Mouse (Mus musculus) fat pad, adult 2 months (tissue): ENCODE results near the gene Slc51b.

Experiments
- DNase-seq: peaks from one replicate; pipeline ENCODE4 v3.0.0-alpha.2; 2011; ENCODE audit warnings: low read depth, low spot score; ENCODE audit errors: extremely low read depth

Slc51b gene

DNA sequence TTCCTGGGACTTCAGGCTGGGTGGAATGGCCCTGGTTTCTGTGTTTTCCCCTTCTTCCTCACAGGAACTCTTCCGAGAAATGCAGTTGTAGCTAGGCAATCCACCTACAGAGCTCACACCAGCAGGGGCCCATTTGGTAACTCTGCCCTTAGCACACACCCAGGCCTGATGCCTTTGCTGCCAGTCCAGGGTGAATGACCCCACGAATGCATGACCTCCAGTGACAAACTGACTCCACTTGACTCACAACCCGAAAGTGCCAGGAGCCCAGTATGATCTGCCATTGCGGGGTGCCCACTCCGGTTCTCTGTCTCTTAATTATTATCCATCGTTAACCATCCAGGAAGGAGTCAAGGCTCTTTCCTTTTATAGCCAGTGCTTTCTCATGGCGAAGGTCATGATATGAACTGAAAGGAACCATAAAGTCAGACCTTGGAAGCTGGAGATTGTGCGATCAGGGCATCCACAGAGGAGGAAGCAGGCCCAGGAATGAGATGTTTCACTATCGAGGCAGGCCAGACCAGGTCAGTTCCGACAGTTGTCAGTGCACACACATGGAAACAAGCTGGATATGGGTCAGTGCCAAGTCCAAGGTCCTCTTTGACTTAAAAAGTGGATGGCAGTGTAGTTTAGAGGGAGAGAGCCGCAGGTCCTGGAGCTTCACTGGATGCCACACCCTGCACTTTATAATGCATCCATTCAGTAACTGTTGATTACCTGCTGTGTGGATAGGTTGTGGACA lies at the start of gene Slc51b:
Slc51b (minus strand) TSS at position 196 of the 742 bp plus-strand sequence.
- no peak for DNase-seq

DNA sequence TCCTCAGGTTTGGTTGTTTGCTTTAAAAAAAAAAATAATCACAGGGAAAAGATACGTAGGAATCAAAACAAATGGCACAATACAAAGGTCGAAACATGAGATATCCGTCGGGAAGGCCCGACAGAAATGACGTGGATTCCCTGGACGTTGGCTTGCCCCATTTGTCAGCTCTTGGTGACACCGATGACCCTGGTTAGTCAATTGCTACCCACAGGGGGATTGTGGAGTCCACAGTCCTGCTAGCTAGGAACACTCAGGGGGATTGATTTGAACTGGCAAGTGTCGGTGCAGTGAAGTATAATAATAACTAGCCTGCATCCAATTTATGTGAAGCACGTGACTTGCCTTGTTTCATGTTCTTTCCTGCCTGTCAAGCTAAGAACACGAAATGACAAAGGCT lies 44.9 kb upstream of the Slc51b start:
- DNase-seq: no peak

- DNase-seq: no peak
Measured at GRCm38 (mm10) chr9:65465241-65465640, 42.5 kb upstream of the Slc51b start.

GRCm38 (mm10) chr9:65464161-65464560 lies 41.4 kb upstream of the Slc51b start:
- no peak for DNase-seq

DNA sequence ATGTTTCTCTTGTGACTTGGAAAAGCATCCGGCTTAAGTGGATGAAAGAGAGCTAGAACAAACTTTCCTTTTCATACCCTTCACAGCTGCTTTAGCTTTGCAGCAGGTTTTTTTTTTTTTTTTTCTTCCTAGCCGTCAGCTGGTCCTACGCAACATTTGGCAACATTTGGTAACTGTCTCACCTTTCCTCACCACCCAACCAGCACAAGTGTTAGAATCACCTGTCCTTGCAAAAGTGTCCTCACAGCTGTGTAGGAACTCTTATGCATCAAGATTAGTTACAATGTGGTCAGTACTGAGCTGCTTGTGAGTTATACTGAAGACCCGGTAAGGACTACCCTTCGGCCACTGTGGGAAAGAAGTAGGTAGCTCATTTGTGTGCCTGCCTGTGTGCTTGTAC lies 39.8 kb upstream of the Slc51b start:
- DNase-seq: peak; percentile 31

DNA sequence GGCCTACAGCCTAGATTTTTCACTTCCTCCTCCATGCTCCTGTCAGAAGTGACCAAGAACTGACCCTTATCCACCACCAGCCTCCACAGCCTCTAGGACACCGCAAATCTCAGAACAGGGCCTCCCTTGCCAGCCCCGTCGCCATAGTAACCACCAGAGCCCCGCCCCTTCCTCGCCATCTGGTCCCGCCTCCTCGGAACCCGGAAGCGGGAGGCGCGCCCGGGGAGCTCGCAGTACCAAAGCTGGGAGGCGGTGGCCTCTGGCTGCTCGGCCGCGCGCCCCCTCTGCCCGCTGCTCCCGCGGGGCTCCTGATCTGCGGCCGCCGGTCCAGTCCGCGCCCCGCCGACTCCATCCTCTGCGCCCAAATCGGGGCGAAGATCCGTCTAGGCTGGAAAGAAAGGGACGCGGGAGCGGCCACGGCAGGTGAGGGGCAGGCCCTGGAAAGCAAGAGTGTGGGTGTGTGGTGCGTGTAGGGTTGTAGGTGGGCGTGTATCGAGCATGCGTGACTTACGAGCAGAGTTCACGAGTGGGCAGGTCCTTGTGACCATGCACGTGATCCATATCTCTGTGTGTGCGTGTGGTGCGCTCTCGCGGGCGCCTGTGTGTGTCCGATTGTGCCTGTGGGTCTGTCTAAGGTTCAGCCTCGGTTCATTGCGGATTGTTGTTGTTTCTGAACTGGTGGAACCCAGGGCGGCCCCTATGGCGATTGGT lies 38.1 kb upstream of the Slc51b start, which contains the start of gene Spg21:
Spg21 (plus strand) TSS at position 216 of the 711 bp plus-strand sequence.
- DNase-seq: no peak

DNA sequence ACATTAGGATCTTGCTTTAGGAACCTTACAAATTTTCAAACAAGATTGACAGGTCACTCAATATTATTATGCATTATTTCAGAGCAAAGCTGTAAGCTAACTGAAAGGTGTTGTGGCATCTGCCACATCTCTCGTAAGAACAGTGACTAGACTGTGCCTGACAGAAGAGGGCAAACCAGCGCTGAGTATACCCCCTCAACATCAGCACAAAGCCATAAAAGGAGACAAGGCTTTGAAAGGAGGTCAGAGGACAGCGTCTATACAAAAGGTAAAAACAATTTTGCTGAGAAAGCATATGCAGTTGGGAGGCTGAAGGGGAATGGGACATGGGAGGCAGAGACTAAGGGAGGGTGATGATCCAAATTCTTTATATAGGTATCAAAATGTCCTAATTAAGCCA lies 37.4 kb upstream of the Slc51b start:
- DNase-seq: no peak

GRCm38 (mm10) chr9:65458975-65459374 lies 36.2 kb upstream of the Slc51b start:
- no peak for DNase-seq

- no peak for DNase-seq
Measured at GRCm38 (mm10) chr9:65447951-65448350, 25.2 kb upstream of the Slc51b start.

DNA sequence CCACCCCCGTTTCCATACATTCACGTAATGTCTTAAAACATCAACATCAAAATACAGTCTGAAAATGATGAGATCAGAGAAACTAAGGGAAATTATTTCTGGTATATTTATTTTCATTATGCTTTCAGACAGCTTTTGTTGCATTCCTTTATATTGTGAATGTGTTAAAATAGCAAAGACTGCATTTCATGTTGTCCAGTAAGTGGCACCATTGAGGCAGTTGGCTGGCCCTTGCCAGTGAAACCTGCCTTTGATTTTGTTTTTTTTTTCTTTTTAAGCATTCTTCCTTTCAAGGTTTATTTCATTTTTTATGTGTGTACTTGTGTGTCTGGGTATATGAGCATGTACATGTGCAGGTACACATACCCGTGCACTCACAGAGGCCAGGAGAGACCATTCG lies 21.9 kb upstream of the Slc51b start:
- DNase-seq: no peak

GRCm38 (mm10) chr9:65435671-65436301 lies 13.0 kb upstream of the Slc51b start, which contains the start of gene Mtfmt:
Gene Mtfmt (plus strand): TSS chr9:65435782.
- no peak for DNase-seq

GRCm38 (mm10) chr9:65435211-65435610 lies 12.5 kb upstream of the Slc51b start:
- DNase-seq: no peak

DNA sequence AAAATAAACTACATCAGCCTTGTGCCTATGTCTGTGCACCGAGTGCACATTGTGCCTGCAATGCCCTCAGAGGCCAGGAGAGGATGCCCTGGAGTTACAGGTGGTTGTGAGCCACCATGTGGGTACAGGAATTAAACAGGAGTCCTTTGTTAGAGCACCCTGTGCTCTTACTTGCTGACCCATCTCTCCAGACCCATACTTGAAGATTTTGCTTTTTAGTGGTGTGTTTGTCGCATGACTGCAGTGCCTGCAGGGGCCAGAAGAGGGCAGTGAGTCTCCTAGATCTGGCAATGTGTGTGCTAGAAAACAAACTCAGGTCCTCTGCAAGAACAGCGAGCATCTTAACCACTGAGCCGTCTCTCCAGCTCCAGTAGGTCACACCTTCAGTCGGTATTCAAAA lies 11.4 kb upstream of the Slc51b start:
- no peak for DNase-seq

- no peak for DNase-seq
Measured at GRCm38 (mm10) chr9:65432236-65432635, 9.5 kb upstream of the Slc51b start.

DNA sequence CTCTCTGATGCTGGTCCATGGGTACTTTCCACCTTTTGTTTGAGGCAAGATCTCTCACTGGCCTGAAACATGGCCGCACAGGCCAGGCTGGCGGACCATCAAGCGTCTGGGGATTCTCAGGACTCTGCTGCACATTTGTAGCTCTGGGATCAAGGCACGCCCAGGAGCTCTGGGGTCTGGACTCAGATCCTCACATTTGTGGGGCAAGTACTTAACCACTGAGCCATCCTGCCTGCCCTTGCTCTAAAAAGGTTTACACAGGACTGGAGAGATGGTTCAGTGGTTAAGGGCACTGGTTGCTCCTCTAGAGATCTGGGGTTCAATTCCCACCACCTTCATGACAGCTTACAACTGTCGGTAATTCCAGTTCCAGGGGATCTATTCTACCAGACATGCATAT lies 8.2 kb upstream of the Slc51b start:
- DNase-seq: no peak

GRCm38 (mm10) chr9:65430401-65430800 lies 7.6 kb upstream of the Slc51b start:
- no peak for DNase-seq

DNA sequence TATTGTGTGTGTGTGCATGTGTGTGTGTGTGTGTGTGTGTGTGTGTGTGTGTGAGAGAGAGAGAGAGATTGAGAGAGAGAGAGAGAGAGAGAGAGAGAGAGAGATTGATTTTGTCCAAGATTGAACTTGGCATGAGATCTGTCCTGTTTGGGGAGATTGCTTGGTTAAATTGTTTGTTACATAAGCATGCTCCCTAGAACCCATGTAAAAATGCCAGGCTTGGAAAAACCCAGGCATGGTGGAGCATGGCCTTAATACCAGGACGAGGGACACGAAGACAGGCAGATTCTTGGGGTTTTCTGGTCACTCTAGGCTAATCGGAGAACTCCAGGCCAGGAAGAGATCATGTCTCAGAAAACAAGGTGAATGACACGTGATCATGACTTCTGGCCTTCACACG lies 5.2 kb upstream of the Slc51b start:
- no peak for DNase-seq

- DNase-seq: no peak
Measured at GRCm38 (mm10) chr9:65427511-65427910, 4.8 kb upstream of the Slc51b start.

GRCm38 (mm10) chr9:65424393-65424792 lies 1.6 kb upstream of the Slc51b start:
- no peak for DNase-seq

DNA sequence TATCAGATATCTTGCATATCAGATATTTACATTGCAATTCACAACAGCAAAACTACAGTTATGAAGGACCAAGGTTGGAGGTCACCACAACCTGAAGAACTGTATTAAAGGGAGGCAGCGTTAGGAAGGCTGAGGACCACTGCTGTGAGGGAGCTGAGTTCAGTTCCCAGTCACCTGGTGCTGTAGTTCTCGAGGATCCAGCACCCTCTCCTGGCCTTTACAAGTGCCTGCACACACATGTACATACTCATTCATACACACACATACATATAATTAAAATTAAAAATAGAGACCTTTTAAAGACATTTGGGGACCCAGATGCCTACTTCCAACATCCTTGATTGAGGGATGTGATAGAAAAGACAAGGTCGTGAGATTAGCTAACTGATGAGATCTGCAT lies 3.1 kb downstream of the Slc51b start:
- DNase-seq: no peak

DNA sequence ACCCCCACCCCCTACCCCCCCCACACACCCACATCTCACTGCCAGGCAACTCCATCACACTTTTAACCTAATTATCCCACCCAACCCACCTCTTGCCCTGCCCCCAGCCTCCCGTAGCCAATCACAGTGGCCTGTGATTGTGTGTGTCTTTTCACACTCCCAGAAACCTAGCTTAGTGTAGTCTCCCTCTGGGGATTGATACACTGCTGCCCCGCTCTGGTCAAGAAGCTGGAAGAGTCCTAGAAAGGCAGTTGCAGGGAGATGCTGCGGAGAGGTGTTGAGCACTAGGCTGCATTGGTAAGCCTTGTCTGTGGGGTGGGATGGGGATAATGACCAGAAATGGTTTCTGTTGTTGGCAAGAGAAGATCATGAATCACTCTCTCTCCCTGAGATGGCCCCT lies 5.0 kb downstream of the Slc51b start:
- DNase-seq: no peak

DNA sequence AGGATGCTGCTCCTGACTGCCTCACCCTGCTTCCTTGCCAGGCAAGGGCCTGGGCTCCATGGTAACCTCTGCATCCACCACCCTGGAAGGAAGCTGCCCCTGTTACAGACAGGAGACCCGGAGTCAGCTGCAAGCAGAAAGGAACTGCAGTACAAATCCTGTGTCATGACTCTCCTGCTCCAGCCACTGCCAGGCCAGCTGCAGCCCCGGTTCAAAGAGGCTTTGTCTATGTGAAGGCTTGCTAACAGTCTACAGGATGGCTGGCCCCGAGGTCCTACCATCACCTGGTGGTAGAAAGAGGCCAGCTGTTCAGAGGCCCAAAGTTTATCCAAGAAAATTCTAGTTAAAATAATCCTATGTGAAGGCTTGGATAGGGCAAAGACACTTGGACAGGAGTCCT lies 11.4 kb downstream of the Slc51b start:
- DNase-seq: no peak
